Mouse (Mus musculus): ENCODE data around the gene Irx3.

DNA sequence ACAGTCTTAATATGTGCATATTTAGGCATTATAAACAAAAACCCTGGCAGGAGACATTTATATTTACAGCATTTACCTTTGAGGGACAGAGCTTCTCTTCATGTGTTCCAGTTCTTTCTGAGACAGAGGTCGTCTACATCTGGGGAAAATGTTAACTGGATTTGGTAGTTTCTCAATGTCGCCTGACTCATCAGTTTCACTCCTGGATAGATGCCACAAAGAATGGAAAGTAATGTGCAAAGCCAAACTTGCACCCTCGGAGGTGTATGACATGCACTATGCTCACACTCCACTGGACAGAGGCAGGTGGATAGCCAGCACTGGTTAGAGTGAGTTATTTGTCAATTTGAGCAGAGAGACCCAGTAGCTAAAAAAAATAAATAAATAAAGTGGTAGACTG lies 21.2 kb downstream of the Irx3 start:
- TF ChIP-seq CTCF (IDR thresholded peaks at IDR 0.05; ENCODE audit: low read depth, low read length) (no peak), POLR2A (IDR thresholded peaks at IDR 0.05; ENCODE audit: extremely low read depth, insufficient read depth, low read length) (no peak)

Measured in liver, adult 2 months (tissue).